Mouse (Mus musculus) midbrain, embryonic 14.5 days (tissue): ENCODE data around the gene Mfsd4a. TPM values are rescaled to one million over a fixed set of nuclear protein-coding genes. Genes with fewer than 3 reads are reported as not detected.

Experiments used
- ATAC-seq: fragments of 200-750 bp; cut with Nextera tagmentation; 2 replicates; pipeline ENCODE4 v1.8.0; 2017; ENCODE audit warnings: moderate number of reproducible peaks, moderate library complexity; ENCODE audit not compliant: low FRiP score, low TSS enrichment
- DNase-seq: peaks from one replicate; pipeline ENCODE4 v3.0.0-alpha.2; 2015
- H3K27ac ChIP-seq: fragments of 300-500 bp; sonication (generic); replicated peaks from 2 replicates; pipeline ENCODE4 v1.5.1; 2014; ENCODE audit warnings: mild to moderate bottlenecking, low read depth, low read length, moderate library complexity
- H3K27me3 ChIP-seq: fragments of 300-500 bp; sonication (generic); 2 replicates; pipeline ENCODE4 v1.6.1; 2014; ENCODE audit warnings: low read length, control low read depth, mixed read lengths; ENCODE audit not compliant: control insufficient read depth, insufficient read depth
- H3K36me3 ChIP-seq: fragments of 300-500 bp; sonication (generic); 2 replicates; pipeline ENCODE4 v1.6.1; 2014; ENCODE audit warnings: low read length, control low read depth; ENCODE audit not compliant: control insufficient read depth, insufficient read depth
- H3K4me1 ChIP-seq: fragments of 300-500 bp; sonication (generic); 2 replicates; pipeline ENCODE4 v1.6.1; 2014; ENCODE audit warnings: mild to moderate bottlenecking, antibody characterized with exemption, low read length, control low read depth; ENCODE audit not compliant: control insufficient read depth, insufficient read depth
- H3K4me2 ChIP-seq: fragments of 300-500 bp; sonication (generic); 2 replicates; pipeline ENCODE4 v1.6.1; 2014; ENCODE audit warnings: mild to moderate bottlenecking, low read length, moderate library complexity
- H3K4me3 ChIP-seq: fragments of 300-500 bp; sonication (generic); replicated peaks from 2 replicates; pipeline ENCODE4 v1.5.1; 2014; ENCODE audit warnings: low read depth, low read length
- H3K9ac ChIP-seq: fragments of 300-500 bp; sonication (generic); replicated peaks from 2 replicates; pipeline ENCODE4 v1.6.1; 2014; ENCODE audit warnings: mild to moderate bottlenecking, low read length, moderate library complexity
- H3K9me3 ChIP-seq: fragments of 300-500 bp; sonication (generic); 2 replicates; pipeline ENCODE4 v1.6.1; 2016; ENCODE audit warnings: low read length, control low read depth, mixed read lengths; ENCODE audit not compliant: control insufficient read depth
- WGBS: fragments of 180-500 bp; shearing (Covaris S2); extraction: QIAGEN DNeasy Blood & Tissue Kit; methylation state at CpG from one replicate; pipeline ENCODE4 v1.1.7; 2014; 5-methylcytosine and 5-hydroxymethylcytosine counted together
- polyA plus RNA-seq: library from polyadenylated mRNA; unstranded; fragments of >200 nt; fragmentation: Nextera tagmentation; extraction: Ambion mirVana; gene quantifications from 2 replicates; pipeline ENCODE4 v1.2.1, GENCODE M21; 2014

The Mfsd4a gene
- polyA plus RNA-seq, 1 experiment from 2014 or later, result 10.2 TPM

- Histone ChIP-seq H3K9ac (no peak overlapping the region), H3K4me2 (no peak overlapping the region), H3K27ac (no peak overlapping the region), H3K27me3 (no peaks in the 10 kb centered on the region), H3K4me3 (no peak overlapping the region), H3K9me3 (no peaks in the 10 kb centered on the region), H3K4me1 (no peaks in the 10 kb centered on the region), H3K36me3 (no peaks in the 10 kb centered on the region)
- DNase-seq, result peak; percentile 89
- 45% methylated on average over 12 of the region's 12 CpGs for WGBS
- ATAC-seq, result peak; percentile 61
Observed at GRCm38 (mm10) chr1:131981378-131982013, 86.4 kb downstream of the Mfsd4a start.

GRCm38 (mm10) chr1:131980471-131980870 lies 87.4 kb downstream of the Mfsd4a start:
- Histone ChIP-seq H3K9me3 (no peaks in the 10 kb centered on the region), H3K27ac (no peak overlapping the region), H3K4me3 (no peak overlapping the region), H3K27me3 (no peaks in the 10 kb centered on the region), H3K36me3 (no peaks in the 10 kb centered on the region), H3K9ac (no peak overlapping the region), H3K4me1 (no peaks in the 10 kb centered on the region), H3K4me2 (no peak overlapping the region)
- WGBS, result 30% methylated on average over 2 of the region's 2 CpGs
- DNase-seq (no peak), ATAC-seq (no peak)

- Histone ChIP-seq H3K9ac (no peak overlapping the region), H3K27me3 (no peaks in the 10 kb centered on the region), H3K27ac (no peak overlapping the region), H3K9me3 (no peaks in the 10 kb centered on the region), H3K4me3 (no peak overlapping the region), H3K4me2 (no peak overlapping the region), H3K36me3 (no peaks in the 10 kb centered on the region), H3K4me1 (peaks cover 19% of the 10 kb centered on the region)
- WGBS, result 85% methylated on average over 5 of the region's 5 CpGs
- ATAC-seq (no peak), DNase-seq (no peak)
Observed at GRCm38 (mm10) chr1:131976886-131977285, 91.0 kb downstream of the Mfsd4a start.

GRCm38 (mm10) chr1:131973991-131974390 lies 93.9 kb downstream of the Mfsd4a start:
- Histone ChIP-seq H3K4me2 (no peak overlapping the region), H3K36me3 (no peaks in the 10 kb centered on the region), H3K9me3 (no peaks in the 10 kb centered on the region), H3K27ac (no peak overlapping the region), H3K4me1 (peaks cover 36% of the 10 kb centered on the region), H3K9ac (no peak overlapping the region), H3K27me3 (no peaks in the 10 kb centered on the region), H3K4me3 (no peak overlapping the region)
- WGBS, result 76% methylated on average over 6 of the region's 6 CpGs
- ATAC-seq (no peak), DNase-seq (no peak)

Other genes with a start within 250 kb of the Mfsd4a start
- gene Slc41a1, start 240.6 kb downstream of the Mfsd4a start, polyA plus RNA-seq, result 7.5 and 12.9 TPM in 2 replicates
- gene Rab29, start 200.8 kb downstream of the Mfsd4a start, polyA plus RNA-seq, result 3.7 and 8.8 TPM in 2 replicates
- 39.6 and 59.8 TPM in 2 replicates for gene Nucks1, start 157.5 kb downstream of the Mfsd4a start, polyA plus RNA-seq
- 2.6 and 6.4 TPM in 2 replicates for gene Slc45a3, start 105.1 kb downstream of the Mfsd4a start, polyA plus RNA-seq
- gene Elk4, start 60.5 kb downstream of the Mfsd4a start, polyA plus RNA-seq, result 14.4 and 17.1 TPM in 2 replicates
- 0.63 and 1.1 TPM in 2 replicates for gene Cdk18, start 71.6 kb upstream of the Mfsd4a start, polyA plus RNA-seq
- 21.2 and 23.2 TPM in 2 replicates for gene Lemd1, start 123.4 kb upstream of the Mfsd4a start, polyA plus RNA-seq
- gene AC124108.1, start 123.4 kb upstream of the Mfsd4a start, polyA plus RNA-seq, result 4.4 and 4.5 TPM in 2 replicates
- gene Gm10188, start 161.7 kb upstream of the Mfsd4a start, polyA plus RNA-seq, result 0.70 TPM in 1 of 2 replicates, not detected in the other
- gene Klhdc8a, start 230.6 kb upstream of the Mfsd4a start, polyA plus RNA-seq, result 10.1 and 11.1 TPM in 2 replicates
- gene Nuak2, start 248.1 kb upstream of the Mfsd4a start, polyA plus RNA-seq, result 22.3 and 38.0 TPM in 2 replicates